Mouse (Mus musculus): Measurements from ENCODE around the gene Prss50. TPM values are rescaled to one million over a fixed set of nuclear protein-coding genes. Genes with fewer than 3 reads are reported as not detected.

The Prss50 gene
- polyA plus RNA-seq, 1 experiment from 2014 or later, result 0.34 TPM

- H3K4me3 ChIP-seq (replicated peaks; ENCODE audit: low read depth, low read length), result no peak overlapping the region
- no peaks in the 10 kb centered on the region for H3K27me3 ChIP-seq (ENCODE audit: control insufficient read depth, insufficient read depth, low read length)
- ATAC-seq (ENCODE audit: low FRiP score, low TSS enrichment) (no peak), DNase-seq (no peak)
- no peaks in the 10 kb centered on the region for H3K36me3 ChIP-seq (ENCODE audit: control insufficient read depth, insufficient read depth, low read length)
- H3K4me1 ChIP-seq (ENCODE audit: control insufficient read depth, insufficient read depth, low read length), result no peaks in the 10 kb centered on the region
- 82% methylated on average over 12 of the region's 12 CpGs for WGBS
- H3K27ac ChIP-seq (replicated peaks; ENCODE audit: low read depth, low read length), result no peak overlapping the region
- no peak overlapping the region for H3K4me2 ChIP-seq (ENCODE audit: low read length)
- H3K9me3 ChIP-seq (ENCODE audit: control insufficient read depth, low read length), result no peaks in the 10 kb centered on the region
- no peak overlapping the region for H3K9ac ChIP-seq (replicated peaks; ENCODE audit: low read length)
These were observed 33.5 kb downstream of the Prss50 start for GRCm38 (mm10) chr9:110891077-110891828.

GRCm38 (mm10) chr9:110892552-110892951 is 34.8 kb downstream of the Prss50 start:
- ATAC-seq (ENCODE audit: low FRiP score, low TSS enrichment), result no peak
- no peaks in the 10 kb centered on the region for H3K9me3 ChIP-seq (ENCODE audit: control insufficient read depth, low read length)

DNA sequence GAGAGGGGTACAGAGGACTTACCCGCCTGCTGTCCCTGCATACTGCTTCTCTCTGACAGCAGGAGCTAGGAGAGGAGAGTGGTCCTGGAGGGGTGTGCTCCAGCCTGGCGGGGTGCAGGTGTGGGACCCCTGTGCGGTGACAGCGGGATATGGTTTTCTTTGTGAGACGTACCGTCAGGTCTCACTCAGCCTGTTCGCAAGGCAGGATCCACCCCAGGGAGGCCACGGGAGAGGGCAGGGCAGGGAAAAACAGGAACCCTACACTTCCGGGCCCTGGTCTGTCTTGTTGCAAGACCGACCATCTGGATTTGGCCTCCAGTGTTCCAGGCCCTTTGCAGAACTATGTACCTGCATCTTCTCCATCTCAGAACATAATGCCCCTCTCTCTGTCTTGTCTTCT is 35.7 kb downstream of the Prss50 start:
- DNase-seq, result no peak
- H3K36me3 ChIP-seq (ENCODE audit: control insufficient read depth, insufficient read depth, low read length), result no peaks in the 10 kb centered on the region
- no peaks in the 10 kb centered on the region for H3K9me3 ChIP-seq (ENCODE audit: control insufficient read depth, low read length)
- no peak overlapping the region for H3K4me2 ChIP-seq (ENCODE audit: low read length)
- no peaks in the 10 kb centered on the region for H3K27me3 ChIP-seq (ENCODE audit: control insufficient read depth, insufficient read depth, low read length)
- 65% methylated on average over 10 of the region's 10 CpGs for WGBS
- H3K4me3 ChIP-seq (replicated peaks; ENCODE audit: low read depth, low read length), result no peak overlapping the region
- no peak overlapping the region for H3K27ac ChIP-seq (replicated peaks; ENCODE audit: low read depth, low read length)
- no peak for ATAC-seq (ENCODE audit: low FRiP score, low TSS enrichment)
- no peaks in the 10 kb centered on the region for H3K4me1 ChIP-seq (ENCODE audit: control insufficient read depth, insufficient read depth, low read length)
- H3K9ac ChIP-seq (replicated peaks; ENCODE audit: low read length), result no peak overlapping the region

More at GRCm38 (mm10) chr9:110892552-110892951, 34.8 kb downstream of the Prss50 start:
- H3K4me2 ChIP-seq (ENCODE audit: low read length), result no peak overlapping the region
- no peak for DNase-seq
- WGBS, result 85% methylated on average over 3 of the region's 3 CpGs
- no peak overlapping the region for H3K27ac ChIP-seq (replicated peaks; ENCODE audit: low read depth, low read length)
- H3K4me3 ChIP-seq (replicated peaks; ENCODE audit: low read depth, low read length), result no peak overlapping the region
- H3K4me1 ChIP-seq (ENCODE audit: control insufficient read depth, insufficient read depth, low read length), result no peaks in the 10 kb centered on the region
- no peaks in the 10 kb centered on the region for H3K36me3 ChIP-seq (ENCODE audit: control insufficient read depth, insufficient read depth, low read length)
- no peaks in the 10 kb centered on the region for H3K27me3 ChIP-seq (ENCODE audit: control insufficient read depth, insufficient read depth, low read length)
- H3K9ac ChIP-seq (replicated peaks; ENCODE audit: low read length), result no peak overlapping the region

DNA sequence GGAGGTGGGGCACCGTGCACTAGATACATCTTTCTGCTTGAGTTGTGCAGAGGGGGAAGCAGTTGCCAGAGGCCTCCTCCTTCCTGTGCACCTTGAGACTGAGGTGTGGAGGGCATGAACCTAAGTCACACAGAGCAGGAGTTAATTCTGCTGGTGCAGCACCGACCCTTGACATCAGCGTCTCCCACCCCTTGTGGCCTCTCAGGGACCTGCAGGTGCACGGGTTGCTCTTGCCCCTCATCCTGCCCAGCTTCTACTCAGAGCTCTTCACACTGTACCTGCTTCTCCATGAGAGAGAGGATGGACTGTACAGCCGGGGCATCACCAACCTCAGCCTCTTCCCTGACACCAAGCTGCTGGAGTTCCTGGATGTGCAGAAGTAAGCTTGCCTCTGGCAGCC is 37.7 kb downstream of the Prss50 start:
- DNase-seq, result no peak
- Histone ChIP-seq H3K27me3 (ENCODE audit: control insufficient read depth, insufficient read depth, low read length) (no peaks in the 10 kb centered on the region), H3K9me3 (ENCODE audit: control insufficient read depth, low read length) (no peaks in the 10 kb centered on the region), H3K9ac (replicated peaks; ENCODE audit: low read length) (no peak overlapping the region), H3K4me3 (replicated peaks; ENCODE audit: low read depth, low read length) (no peak overlapping the region), H3K27ac (replicated peaks; ENCODE audit: low read depth, low read length) (no peak overlapping the region), H3K4me1 (ENCODE audit: control insufficient read depth, insufficient read depth, low read length) (no peaks in the 10 kb centered on the region), H3K36me3 (ENCODE audit: control insufficient read depth, insufficient read depth, low read length) (no peaks in the 10 kb centered on the region), H3K4me2 (ENCODE audit: low read length) (no peak overlapping the region)
- no peak for ATAC-seq (ENCODE audit: low FRiP score, low TSS enrichment)
- 57% methylated on average over 5 of the region's 5 CpGs for WGBS

DNA sequence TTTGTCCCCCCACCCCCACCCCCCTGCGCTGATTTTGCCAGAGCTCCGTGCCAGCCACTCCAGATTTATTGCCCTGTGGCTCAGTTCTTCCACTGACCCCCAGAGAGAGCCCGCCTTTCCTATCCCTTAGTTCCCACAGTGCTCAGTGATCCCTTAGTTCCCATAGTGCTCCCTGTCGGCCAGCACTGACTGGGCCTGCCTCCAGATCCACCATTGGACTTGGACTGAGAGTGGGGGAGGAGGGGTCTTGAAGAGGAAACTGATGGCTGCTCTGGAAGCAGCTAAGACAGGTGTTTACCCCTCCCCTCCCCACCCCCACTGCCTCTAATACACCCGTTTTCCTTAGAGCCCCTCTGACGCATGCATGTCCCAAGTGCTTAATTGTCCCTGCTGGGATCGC is 38.2 kb downstream of the Prss50 start:
- H3K27me3 ChIP-seq (ENCODE audit: control insufficient read depth, insufficient read depth, low read length), result no peaks in the 10 kb centered on the region
- H3K36me3 ChIP-seq (ENCODE audit: control insufficient read depth, insufficient read depth, low read length), result no peaks in the 10 kb centered on the region
- no peak for ATAC-seq (ENCODE audit: low FRiP score, low TSS enrichment)

DNA sequence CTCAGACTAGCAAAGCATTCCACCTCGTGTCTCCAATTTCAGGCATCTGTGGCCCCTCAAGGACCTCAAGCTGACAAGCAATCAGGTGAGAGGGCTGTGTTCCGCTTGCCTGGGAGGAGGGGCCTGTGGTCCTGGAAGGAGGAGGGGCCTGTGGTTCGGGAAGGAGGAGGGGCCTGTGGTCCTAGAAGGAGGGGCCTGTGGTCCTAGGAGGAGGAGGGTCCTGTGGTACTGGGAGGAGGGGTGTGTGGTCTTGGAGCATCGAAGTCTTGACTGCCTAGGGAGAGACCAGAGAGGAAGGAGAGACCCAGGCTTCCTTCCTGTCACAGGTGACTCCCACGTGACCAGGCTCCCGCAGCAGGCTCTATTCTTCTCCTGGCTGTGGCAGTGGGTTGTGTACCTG is 38.8 kb downstream of the Prss50 start:
- Histone ChIP-seq H3K27me3 (ENCODE audit: control insufficient read depth, insufficient read depth, low read length) (no peaks in the 10 kb centered on the region), H3K27ac (replicated peaks; ENCODE audit: low read depth, low read length) (no peak overlapping the region), H3K4me3 (replicated peaks; ENCODE audit: low read depth, low read length) (no peak overlapping the region), H3K9ac (replicated peaks; ENCODE audit: low read length) (no peak overlapping the region), H3K4me1 (ENCODE audit: control insufficient read depth, insufficient read depth, low read length) (no peaks in the 10 kb centered on the region), H3K9me3 (ENCODE audit: control insufficient read depth, low read length) (no peaks in the 10 kb centered on the region), H3K4me2 (ENCODE audit: low read length) (peak overlapping the region; percentile 30; the same call in 1 of the 2 replicates), H3K36me3 (ENCODE audit: control insufficient read depth, insufficient read depth, low read length) (no peaks in the 10 kb centered on the region)
- ATAC-seq (ENCODE audit: low FRiP score, low TSS enrichment) (no peak), DNase-seq (peak; percentile 13)
- WGBS, result 11% methylated on average over 6 of the region's 6 CpGs

More for the DNA sequence above, 38.2 kb downstream of the Prss50 start:
- no peaks in the 10 kb centered on the region for H3K4me1 ChIP-seq (ENCODE audit: control insufficient read depth, insufficient read depth, low read length)
- peak; percentile 25 for DNase-seq
- 27% methylated on average over 7 of the region's 7 CpGs for WGBS
- H3K9me3 ChIP-seq (ENCODE audit: control insufficient read depth, low read length), result no peaks in the 10 kb centered on the region
- no peak overlapping the region for H3K27ac ChIP-seq (replicated peaks; ENCODE audit: low read depth, low read length)
- no peak overlapping the region for H3K9ac ChIP-seq (replicated peaks; ENCODE audit: low read length)
- H3K4me2 ChIP-seq (ENCODE audit: low read length), result peak overlapping the region; percentile 30
- H3K4me3 ChIP-seq (replicated peaks; ENCODE audit: low read depth, low read length), result no peak overlapping the region

GRCm38 (mm10) chr9:110899451-110900008 is 41.8 kb downstream of the Prss50 start:
- Histone ChIP-seq H3K4me1 (ENCODE audit: control insufficient read depth, insufficient read depth, low read length) (no peaks in the 10 kb centered on the region), H3K27ac (replicated peaks; ENCODE audit: low read depth, low read length) (no peak overlapping the region), H3K27me3 (ENCODE audit: control insufficient read depth, insufficient read depth, low read length) (no peaks in the 10 kb centered on the region), H3K36me3 (ENCODE audit: control insufficient read depth, insufficient read depth, low read length) (no peaks in the 10 kb centered on the region), H3K9me3 (ENCODE audit: control insufficient read depth, low read length) (no peaks in the 10 kb centered on the region), H3K4me3 (replicated peaks; ENCODE audit: low read depth, low read length) (no peak overlapping the region), H3K9ac (replicated peaks; ENCODE audit: low read length) (no peak overlapping the region), H3K4me2 (ENCODE audit: low read length) (no peak overlapping the region)
- DNase-seq, result no peak
- WGBS, result 64% methylated on average over 10 of the region's 10 CpGs
- no peak for ATAC-seq (ENCODE audit: low FRiP score, low TSS enrichment)

DNA sequence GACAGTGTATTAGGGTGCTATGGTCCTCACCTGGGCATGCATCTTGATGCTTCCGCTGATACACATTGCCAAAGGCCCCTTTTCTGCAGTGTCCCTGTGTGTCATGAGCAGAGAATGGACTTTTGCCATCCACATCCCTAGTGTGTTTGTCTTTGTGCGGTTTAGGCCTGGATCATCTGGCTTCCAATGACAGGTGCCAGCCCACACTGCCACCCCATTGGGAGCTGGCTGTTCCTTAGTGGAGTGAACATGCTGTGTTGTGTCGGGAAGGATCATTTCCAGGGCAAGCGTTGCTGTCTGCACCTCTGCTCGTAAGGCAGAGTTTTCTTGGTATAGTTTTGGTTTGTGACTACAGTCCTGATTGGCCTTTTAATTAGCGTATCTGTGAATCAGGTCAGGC is 43.4 kb downstream of the Prss50 start:
- H3K27ac ChIP-seq (replicated peaks; ENCODE audit: low read depth, low read length), result no peak overlapping the region
- H3K27me3 ChIP-seq (ENCODE audit: control insufficient read depth, insufficient read depth, low read length), result no peaks in the 10 kb centered on the region
- no peaks in the 10 kb centered on the region for H3K4me1 ChIP-seq (ENCODE audit: control insufficient read depth, insufficient read depth, low read length)
- no peak overlapping the region for H3K4me3 ChIP-seq (replicated peaks; ENCODE audit: low read depth, low read length)
- no peaks in the 10 kb centered on the region for H3K9me3 ChIP-seq (ENCODE audit: control insufficient read depth, low read length)
- no peak for DNase-seq
- no peak overlapping the region for H3K4me2 ChIP-seq (ENCODE audit: low read length)
- H3K9ac ChIP-seq (replicated peaks; ENCODE audit: low read length), result no peak overlapping the region
- WGBS, result 90% methylated on average over 6 of the region's 6 CpGs
- no peaks in the 10 kb centered on the region for H3K36me3 ChIP-seq (ENCODE audit: control insufficient read depth, insufficient read depth, low read length)
- no peak for ATAC-seq (ENCODE audit: low FRiP score, low TSS enrichment)

- 90% methylated on average over 4 of the region's 4 CpGs for WGBS
- H3K9ac ChIP-seq (replicated peaks; ENCODE audit: low read length), result no peak overlapping the region
- ATAC-seq (ENCODE audit: low FRiP score, low TSS enrichment) (no peak), DNase-seq (no peak)
- H3K27me3 ChIP-seq (ENCODE audit: control insufficient read depth, insufficient read depth, low read length), result no peaks in the 10 kb centered on the region
- no peak overlapping the region for H3K4me3 ChIP-seq (replicated peaks; ENCODE audit: low read depth, low read length)
- no peaks in the 10 kb centered on the region for H3K4me1 ChIP-seq (ENCODE audit: control insufficient read depth, insufficient read depth, low read length)
- H3K4me2 ChIP-seq (ENCODE audit: low read length), result no peak overlapping the region
- no peaks in the 10 kb centered on the region for H3K36me3 ChIP-seq (ENCODE audit: control insufficient read depth, insufficient read depth, low read length)
- no peaks in the 10 kb centered on the region for H3K9me3 ChIP-seq (ENCODE audit: control insufficient read depth, low read length)
- H3K27ac ChIP-seq (replicated peaks; ENCODE audit: low read depth, low read length), result no peak overlapping the region
These were observed 44.5 kb downstream of the Prss50 start for GRCm38 (mm10) chr9:110902271-110902670.

Data from midbrain, embryonic 14.5 days (tissue).